Mouse (Mus musculus) kidney, adult 2 months (tissue): Measurements from ENCODE around the gene Bpifa6. TPM values are rescaled to one million over a fixed set of nuclear protein-coding genes. Genes with fewer than 3 reads are reported as not detected.

Experiments
- DNase-seq: peaks from one replicate; pipeline ENCODE4 v3.0.0; 2021
- H3K27ac ChIP-seq: fragments of 200-500 bp; 2 replicates; pipeline ENCODE4 v1.5.1; 2012; ENCODE audit warnings: low read depth, low read length, control low read depth, inconsistent platforms; ENCODE audit not compliant: insufficient read depth
- H3K27me3 ChIP-seq: fragments of 200-500 bp; replicated peaks from 2 replicates; pipeline ENCODE4 v1.6.1; 2012; ENCODE audit warnings: mild to moderate bottlenecking, moderate library complexity, low read length, inconsistent platforms; ENCODE audit not compliant: control insufficient read depth, insufficient read depth
- H3K36me3 ChIP-seq: fragments of 200-500 bp; 2 replicates; pipeline ENCODE4 v1.6.1; 2012; ENCODE audit warnings: mild to moderate bottlenecking, moderate library complexity, low read length, inconsistent platforms; ENCODE audit not compliant: control insufficient read depth, insufficient read depth
- H3K4me1 ChIP-seq: fragments of 200-500 bp; 2 replicates; pipeline ENCODE4 v1.6.1; 2011; ENCODE audit warnings: low read length; ENCODE audit not compliant: control insufficient read depth, insufficient read depth
- H3K4me3 ChIP-seq: fragments of 200-500 bp; 2 replicates; pipeline ENCODE4 v1.5.1; 2011; ENCODE audit warnings: mild to moderate bottlenecking, low read depth, low read length, control low read depth; ENCODE audit not compliant: insufficient read depth
- CTCF ChIP-seq: fragments of 200-500 bp; conservative IDR thresholded peaks from 2 replicates; pipeline ENCODE4 v1.5.1; 2011; ENCODE audit warnings: low read depth, mild to moderate bottlenecking, control low read depth, low read length, moderate library complexity, mixed read lengths; ENCODE audit not compliant: insufficient read depth, insufficient read length
- POLR2A ChIP-seq: fragments of 200-500 bp; IDR thresholded peaks from one replicate; pipeline ENCODE4 v1.6.1; 2011; ENCODE audit warnings: low read depth, low read length, control low read depth
- WGBS: fragments of 180-500 bp; shearing (Covaris S2); methylation state at CpG from one replicate; pipeline ENCODE4 v1.1.7; 2018; 5-methylcytosine and 5-hydroxymethylcytosine counted together
- polyA plus RNA-seq: library from polyadenylated mRNA; depleted of rRNA; stranded (reverse); fragments of >200 nt; gene quantifications from 2 replicates; pipeline ENCODE4 v1.2.3, GENCODE M21; 2012; rRNA removed

Bpifa6 gene
- polyA plus RNA-seq, result not detected in 2 replicates

GRCm38 (mm10) chr2:153974582-153974981 lies at the start of gene Bpifa6:
Gene Bpifa6 (plus strand): TSS chr2:153974945.
- TF ChIP-seq POLR2A (no peak), CTCF (no peak)
- H3K36me3 ChIP-seq, result no peaks in the 10 kb centered on the region
- H3K27me3 ChIP-seq, result no peaks in the 10 kb centered on the region
- 71% methylated on average over 5 of the region's 5 CpGs for WGBS
- H3K4me3 ChIP-seq, result no peak within 1 kb of the TSS
- no peak within 1 kb of the TSS for H3K27ac ChIP-seq
- no peak for DNase-seq
- H3K4me1 ChIP-seq, result no peaks in the 10 kb centered on the region

- H3K36me3 ChIP-seq, result no peaks in the 10 kb centered on the region
- peak; percentile 86 for TF ChIP-seq CTCF
- no peak for TF ChIP-seq POLR2A
- H3K4me3 ChIP-seq, result no peak overlapping the region
- DNase-seq, result peak; percentile 25
- H3K4me1 ChIP-seq, result no peaks in the 10 kb centered on the region
- H3K27ac ChIP-seq, result no peak overlapping the region
- WGBS, result 36% methylated on average over 3 of the region's 3 CpGs
- H3K27me3 ChIP-seq, result no peaks in the 10 kb centered on the region
Measured at GRCm38 (mm10) chr2:153929871-153930413, 44.8 kb upstream of the Bpifa6 start.

GRCm38 (mm10) chr2:153931125-153931524 lies 43.6 kb upstream of the Bpifa6 start:
- no peaks in the 10 kb centered on the region for H3K4me1 ChIP-seq
- WGBS, result 78% methylated on average over 6 of the region's 6 CpGs
- DNase-seq, result no peak
- H3K36me3 ChIP-seq, result no peaks in the 10 kb centered on the region
- no peak overlapping the region for H3K4me3 ChIP-seq
- TF ChIP-seq POLR2A (no peak), CTCF (no peak)
- no peak overlapping the region for H3K27ac ChIP-seq
- no peaks in the 10 kb centered on the region for H3K27me3 ChIP-seq

GRCm38 (mm10) chr2:153933311-153933710 lies 41.4 kb upstream of the Bpifa6 start:
- no peak for DNase-seq
- 63% methylated on average over 6 of the region's 6 CpGs for WGBS
- no peaks in the 10 kb centered on the region for H3K36me3 ChIP-seq
- no peak overlapping the region for H3K27ac ChIP-seq
- H3K4me1 ChIP-seq, result no peaks in the 10 kb centered on the region
- H3K4me3 ChIP-seq, result no peak overlapping the region
- TF ChIP-seq POLR2A (no peak), CTCF (no peak)
- no peaks in the 10 kb centered on the region for H3K27me3 ChIP-seq

GRCm38 (mm10) chr2:153935348-153935747 lies 39.4 kb upstream of the Bpifa6 start:
- no peaks in the 10 kb centered on the region for H3K4me1 ChIP-seq
- no peak for DNase-seq
- WGBS, result 90% methylated on average over 6 of the region's 6 CpGs

GRCm38 (mm10) chr2:153937843-153938242 lies 36.9 kb upstream of the Bpifa6 start, which contains the start of gene Bpifb4:
Gene Bpifb4 (plus strand): TSS chr2:153938212.
- no peak for TF ChIP-seq POLR2A
- no peak for TF ChIP-seq CTCF
- Histone ChIP-seq H3K27me3 (no peaks in the 10 kb centered on the region), H3K4me1 (no peaks in the 10 kb centered on the region), H3K27ac (no peak within 1 kb of the TSS), H3K36me3 (no peaks in the 10 kb centered on the region), H3K4me3 (no peak within 1 kb of the TSS)
- WGBS, result 81% methylated on average over 5 of the region's 5 CpGs
- DNase-seq, result no peak

More at GRCm38 (mm10) chr2:153935348-153935747, 39.4 kb upstream of the Bpifa6 start:
- H3K27me3 ChIP-seq, result no peaks in the 10 kb centered on the region
- H3K27ac ChIP-seq, result no peak overlapping the region
- TF ChIP-seq CTCF, result no peak
- no peak for TF ChIP-seq POLR2A
- no peaks in the 10 kb centered on the region for H3K36me3 ChIP-seq
- H3K4me3 ChIP-seq, result no peak overlapping the region

GRCm38 (mm10) chr2:153943537-153943936 lies 31.2 kb upstream of the Bpifa6 start:
- 31% methylated on average over 3 of the region's 3 CpGs for WGBS
- Histone ChIP-seq H3K27ac (no peak overlapping the region), H3K27me3 (no peaks in the 10 kb centered on the region), H3K4me3 (no peak overlapping the region), H3K4me1 (no peaks in the 10 kb centered on the region), H3K36me3 (no peaks in the 10 kb centered on the region)
- peak; percentile 67 for TF ChIP-seq CTCF
- TF ChIP-seq POLR2A, result no peak
- peak; percentile 35 for DNase-seq

- no peak for DNase-seq
- Histone ChIP-seq H3K36me3 (no peaks in the 10 kb centered on the region), H3K4me1 (no peaks in the 10 kb centered on the region), H3K4me3 (no peak overlapping the region), H3K27ac (no peak overlapping the region), H3K27me3 (no peaks in the 10 kb centered on the region)
- TF ChIP-seq POLR2A (no peak), CTCF (no peak)
- 75% methylated on average over 8 of the region's 8 CpGs for WGBS
Measured at GRCm38 (mm10) chr2:153944567-153944966, 30.2 kb upstream of the Bpifa6 start.
